Mouse (Mus musculus): ENCODE results near the gene Gm14399. TPM values are rescaled to one million over a fixed set of nuclear protein-coding genes. Genes with fewer than 3 reads are reported as not detected.
"Not testable (repeated sequence)": the region's sequence is repeated elsewhere in the genome, so short reads cannot be mapped to it uniquely, and the experiment has no call there.

Gene Gm14399
- polyA plus RNA-seq, 1 experiment from 2014 or later, result 5.8 TPM

GRCm38 (mm10) chr2:175165110-175165509 lies 23.3 kb upstream of the Gm14399 start:
- H3K36me3 ChIP-seq (ENCODE audit: control insufficient read depth, insufficient read depth, low read length); H3K27me3 ChIP-seq (replicated peaks; ENCODE audit: control insufficient read depth, insufficient read depth, low read length); ATAC-seq (replicated peaks; ENCODE audit: low FRiP score, low TSS enrichment, low read depth); H3K9me3 ChIP-seq (ENCODE audit: control insufficient read depth, low read length); H3K4me3 ChIP-seq (ENCODE audit: low read depth, low read length); DNase-seq (ENCODE audit: low spot score); H3K27ac ChIP-seq (ENCODE audit: low read depth); H3K9ac ChIP-seq (ENCODE audit: low read length); H3K4me1 ChIP-seq (replicated peaks; ENCODE audit: control insufficient read depth, insufficient read depth, low read length); H3K4me2 ChIP-seq (ENCODE audit: low read length): not testable (repeated sequence)
- 94% methylated on average over 12 of the region's 12 CpGs for WGBS

GRCm38 (mm10) chr2:175161438-175161837 lies 19.6 kb upstream of the Gm14399 start:
- WGBS, result 86% methylated on average over 4 of the region's 4 CpGs
- not testable (repeated sequence) for H3K27me3 ChIP-seq (replicated peaks; ENCODE audit: control insufficient read depth, insufficient read depth, low read length); H3K4me3 ChIP-seq (ENCODE audit: low read depth, low read length); H3K9me3 ChIP-seq (ENCODE audit: control insufficient read depth, low read length); DNase-seq (ENCODE audit: low spot score); ATAC-seq (replicated peaks; ENCODE audit: low FRiP score, low TSS enrichment, low read depth); H3K4me2 ChIP-seq (ENCODE audit: low read length); H3K36me3 ChIP-seq (ENCODE audit: control insufficient read depth, insufficient read depth, low read length); H3K27ac ChIP-seq (ENCODE audit: low read depth); H3K4me1 ChIP-seq (replicated peaks; ENCODE audit: control insufficient read depth, insufficient read depth, low read length); H3K9ac ChIP-seq (ENCODE audit: low read length)

GRCm38 (mm10) chr2:175158642-175159041 lies 16.8 kb upstream of the Gm14399 start:
- WGBS, result 80% methylated on average over 3 of the region's 3 CpGs
- no peaks in the 10 kb centered on the region for H3K4me1 ChIP-seq (replicated peaks; ENCODE audit: control insufficient read depth, insufficient read depth, low read length)
- H3K4me2 ChIP-seq (ENCODE audit: low read length), result no peak overlapping the region

GRCm38 (mm10) chr2:175156696-175157095 lies 14.9 kb upstream of the Gm14399 start:
- ATAC-seq (replicated peaks; ENCODE audit: low FRiP score, low TSS enrichment, low read depth) (no peak), DNase-seq (ENCODE audit: low spot score) (no peak)
- Histone ChIP-seq H3K9ac (ENCODE audit: low read length) (no peak overlapping the region), H3K4me2 (ENCODE audit: low read length) (no peak overlapping the region), H3K36me3 (ENCODE audit: control insufficient read depth, insufficient read depth, low read length) (no peaks in the 10 kb centered on the region), H3K27me3 (replicated peaks; ENCODE audit: control insufficient read depth, insufficient read depth, low read length) (no peaks in the 10 kb centered on the region), H3K4me1 (replicated peaks; ENCODE audit: control insufficient read depth, insufficient read depth, low read length) (no peaks in the 10 kb centered on the region), H3K4me3 (ENCODE audit: low read depth, low read length) (no peak overlapping the region), H3K27ac (ENCODE audit: low read depth) (no peak overlapping the region), H3K9me3 (ENCODE audit: control insufficient read depth, low read length) (peaks cover 7% of the 10 kb centered on the region; the same call in 1 of the 2 replicates)
- WGBS, result 92% methylated on average over 13 of the region's 13 CpGs

More at GRCm38 (mm10) chr2:175158642-175159041, 16.8 kb upstream of the Gm14399 start:
- Histone ChIP-seq H3K36me3 (ENCODE audit: control insufficient read depth, insufficient read depth, low read length) (no peaks in the 10 kb centered on the region), H3K27me3 (replicated peaks; ENCODE audit: control insufficient read depth, insufficient read depth, low read length) (no peaks in the 10 kb centered on the region), H3K9me3 (ENCODE audit: control insufficient read depth, low read length) (peaks cover 7% of the 10 kb centered on the region; the same call in 1 of the 2 replicates), H3K27ac (ENCODE audit: low read depth) (no peak overlapping the region), H3K4me3 (ENCODE audit: low read depth, low read length) (no peak overlapping the region), H3K9ac (ENCODE audit: low read length) (no peak overlapping the region)
- DNase-seq (ENCODE audit: low spot score) (no peak), ATAC-seq (replicated peaks; ENCODE audit: low FRiP score, low TSS enrichment, low read depth) (no peak)

GRCm38 (mm10) chr2:175141118-175141992 lies 457 bp downstream of the Gm14399 start:
- H3K4me1 ChIP-seq (replicated peaks; ENCODE audit: control insufficient read depth, insufficient read depth, low read length); ATAC-seq (replicated peaks; ENCODE audit: low FRiP score, low TSS enrichment, low read depth); H3K9me3 ChIP-seq (ENCODE audit: control insufficient read depth, low read length); H3K27me3 ChIP-seq (replicated peaks; ENCODE audit: control insufficient read depth, insufficient read depth, low read length); H3K27ac ChIP-seq (ENCODE audit: low read depth); H3K9ac ChIP-seq (ENCODE audit: low read length); H3K36me3 ChIP-seq (ENCODE audit: control insufficient read depth, insufficient read depth, low read length): not testable (repeated sequence)
- 2% methylated on average over 24 of the region's 25 CpGs for WGBS
- peak; percentile 52 for DNase-seq (ENCODE audit: low spot score)
- peak overlapping the region; percentile 35 for H3K4me3 ChIP-seq (ENCODE audit: low read depth, low read length)
- 0 out of 2 replicates have a peak overlapping the region, but pooled peaks have one; percentile 25 for H3K4me2 ChIP-seq (ENCODE audit: low read length)

GRCm38 (mm10) chr2:175140624-175141023 lies 1.2 kb downstream of the Gm14399 start:
- not testable (repeated sequence) for H3K27ac ChIP-seq (ENCODE audit: low read depth); H3K27me3 ChIP-seq (replicated peaks; ENCODE audit: control insufficient read depth, insufficient read depth, low read length); H3K9me3 ChIP-seq (ENCODE audit: control insufficient read depth, low read length); H3K4me1 ChIP-seq (replicated peaks; ENCODE audit: control insufficient read depth, insufficient read depth, low read length); H3K4me2 ChIP-seq (ENCODE audit: low read length); H3K36me3 ChIP-seq (ENCODE audit: control insufficient read depth, insufficient read depth, low read length); ATAC-seq (replicated peaks; ENCODE audit: low FRiP score, low TSS enrichment, low read depth); DNase-seq (ENCODE audit: low spot score); H3K9ac ChIP-seq (ENCODE audit: low read length); H3K4me3 ChIP-seq (ENCODE audit: low read depth, low read length)

Other genes starting within 250 kb of the Gm14399 start
- gene Gm14444, start 131.8 kb downstream of the Gm14399 start, polyA plus RNA-seq (2014; fragmentation: Nextera tagmentation; extraction: Ambion mirVana), result not detected in 2 replicates
- 0.70 and 0.86 TPM in 2 replicates for gene Gm14393, start 74.2 kb downstream of the Gm14399 start, polyA plus RNA-seq (2014; fragmentation: Nextera tagmentation; extraction: Ambion mirVana)
- 0.50 and 0.64 TPM in 2 replicates for gene Gm14443, start 33.9 kb upstream of the Gm14399 start, polyA plus RNA-seq (2014; fragmentation: Nextera tagmentation; extraction: Ambion mirVana)
- gene Gm14391, start 64.9 kb upstream of the Gm14399 start, polyA plus RNA-seq (2014; fragmentation: Nextera tagmentation; extraction: Ambion mirVana), result 9.4 and 15.0 TPM in 2 replicates
- not detected in 2 replicates for gene Gm14440, start 133.1 kb upstream of the Gm14399 start, polyA plus RNA-seq (2014; fragmentation: Nextera tagmentation; extraction: Ambion mirVana)
- gene Gm4631, start 196.2 kb upstream of the Gm14399 start, polyA plus RNA-seq (2014; fragmentation: Nextera tagmentation; extraction: Ambion mirVana), result 19.5 and 22.2 TPM in 2 replicates
- 6.7 and 7.2 TPM in 2 replicates for gene Zfp968, start 230.4 kb upstream of the Gm14399 start, polyA plus RNA-seq (2014; fragmentation: Nextera tagmentation; extraction: Ambion mirVana)